ENCODE assay signal across 25 mouse cellular contexts in the genomic region with DNA sequence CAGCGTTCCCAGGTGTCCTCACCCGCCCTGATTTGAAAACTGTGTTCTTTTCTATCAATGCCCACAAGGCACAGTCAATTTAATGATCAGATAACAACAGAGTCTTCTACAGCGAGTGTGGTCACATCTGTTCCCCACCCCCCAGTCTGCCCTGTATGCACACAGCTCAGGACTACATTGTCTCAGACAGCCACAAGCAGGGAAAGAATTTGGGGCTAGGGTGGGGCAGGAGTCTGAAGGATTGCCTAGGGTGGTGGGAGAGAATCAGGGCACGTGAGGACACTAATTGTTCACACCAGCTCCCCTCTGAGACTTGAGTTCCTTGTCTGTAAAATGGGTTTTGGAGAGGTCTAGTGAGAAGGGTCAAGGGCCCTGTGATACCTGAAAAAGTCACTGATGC.
"Had no signal": no experiment of that assay in that cellular context is flagged by ENCODE, and none has a peak within 500 bp of the region (broad histone marks: within the 10 kb centered on the region; RNA-seq: fewer than 3 reads in every experiment).

No protein-coding gene starts in this region.

- H3K27ac ChIP-seq: heart, embryonic 10.5 days; heart, embryonic 13.5 days; heart, embryonic 15.5 days; hindbrain, embryonic 12.5 days; hindbrain, embryonic 14.5 days; intestine, embryonic 15.5 days; layer of hippocampus, adult 2 months; left cerebral cortex, adult 2 months; limb, embryonic 13.5 days; limb, embryonic 15.5 days; liver, embryonic 12.5 days; liver, embryonic 14.5 days had no signal

- H3K9ac ChIP-seq: heart, embryonic 13.5 days; heart, embryonic 15.5 days; hindbrain, embryonic 12.5 days; hindbrain, embryonic 14.5 days; intestine, embryonic 15.5 days; limb, embryonic 13.5 days; limb, embryonic 15.5 days; liver, embryonic 12.5 days; liver, embryonic 14.5 days had no signal

- H3K4me1 ChIP-seq: heart, embryonic 13.5 days; heart, embryonic 15.5 days; hindbrain, embryonic 12.5 days; intestine, embryonic 15.5 days; limb, embryonic 13.5 days; limb, embryonic 15.5 days; liver, embryonic 12.5 days had no signal

- ATAC-seq: hindbrain, embryonic 16.5 days; inflammation-experienced regulatory T-cells, adult 6 months; intestine, embryonic 15.5 days; intestine, postnatal 0 days; liver, embryonic 12.5 days had no signal

- H3K9me3 ChIP-seq: heart, embryonic 10.5 days; heart, embryonic 15.5 days; hindbrain, embryonic 12.5 days; intestine, embryonic 15.5 days; limb, embryonic 13.5 days; limb, embryonic 15.5 days; liver, embryonic 12.5 days had no signal

- H3K36me3 ChIP-seq: heart, embryonic 10.5 days; heart, embryonic 13.5 days; heart, embryonic 15.5 days; hindbrain, embryonic 12.5 days; intestine, embryonic 15.5 days; limb, embryonic 13.5 days; limb, embryonic 15.5 days; liver, embryonic 12.5 days had no signal

- H3K4me3 ChIP-seq: heart, embryonic 10.5 days; heart, embryonic 13.5 days; heart, embryonic 15.5 days; hindbrain, embryonic 12.5 days; intestine, embryonic 15.5 days; layer of hippocampus, adult 2 months; left cerebral cortex, adult 2 months; limb, embryonic 13.5 days; limb, embryonic 15.5 days; liver, embryonic 12.5 days had no signal

- H3K27me3 ChIP-seq: heart, embryonic 13.5 days; heart, embryonic 15.5 days; hindbrain, embryonic 12.5 days; intestine, embryonic 15.5 days; limb, embryonic 13.5 days; limb, embryonic 15.5 days; liver, embryonic 12.5 days had no signal

- DNase-seq: gastrocnemius, postnatal 14 days; gastrocnemius, postnatal 36 days; heart, adult 18-20 months; heart, postnatal 14 days; heart, postnatal 36 days; kidney, adult 18-20 months; kidney, adult 8-10 months; kidney, postnatal 10 days; kidney, postnatal 25 days; kidney, postnatal 4 days had no signal

- H3K4me2 ChIP-seq: heart, embryonic 13.5 days; heart, embryonic 15.5 days; hindbrain, embryonic 12.5 days; hindbrain, embryonic 14.5 days; intestine, embryonic 15.5 days; limb, embryonic 13.5 days; limb, embryonic 15.5 days; liver, embryonic 12.5 days had no signal
